In genomic region chr1:54747785-54748420, GRCm38 (mm10) we compare ENCODE assay signal across 11 mouse cellular contexts.
DNase-seq lines count a peak whose midpoint lies in the region; ATAC-seq and TF ChIP-seq lines count a peak whose summit lies in the region.
"Had no signal": no experiment of that assay in that cellular context is flagged by ENCODE, and none has a peak within 500 bp of the region (broad histone marks: within the 10 kb centered on the region; RNA-seq: fewer than 3 reads in every experiment).

No protein-coding gene starts in this region.

- TF ChIP-seq CTCF in hindbrain, postnatal 0 days (IDR thresholded peaks at IDR 0.05; ENCODE audit: low read depth) = no peak

- no peak overlapping the region for H3K9ac ChIP-seq in hindbrain, postnatal 0 days (replicated peaks; ENCODE audit: low read length)
- H3K9ac ChIP-seq in hindbrain, embryonic 16.5 days (ENCODE audit: low read depth, low read length) = no peak overlapping the region
- H3K9ac ChIP-seq: heart, embryonic 13.5 days; lung, embryonic 15.5 days had no signal

- no peak overlapping the region for H3K4me3 ChIP-seq in hindbrain, postnatal 0 days (ENCODE audit: low read length)
- H3K4me3 ChIP-seq in hindbrain, embryonic 16.5 days (ENCODE audit: low read length) = no peak overlapping the region
- H3K4me3 ChIP-seq: heart, embryonic 13.5 days; lung, embryonic 15.5 days had no signal

- intact Hi-C loops in heart, postnatal 36 days (cut with DNase I) = no loop called here

- no peak overlapping the region for H3K4me2 ChIP-seq in hindbrain, postnatal 0 days (ENCODE audit: low read depth, low read length)
- no peak overlapping the region for H3K4me2 ChIP-seq in hindbrain, embryonic 16.5 days (ENCODE audit: low read length)
- H3K4me2 ChIP-seq: heart, embryonic 13.5 days; lung, embryonic 15.5 days had no signal

- no peaks in the 10 kb centered on the region for H3K4me1 ChIP-seq in hindbrain, postnatal 0 days (ENCODE audit: insufficient read depth, low read length)
- no peaks in the 10 kb centered on the region for H3K4me1 ChIP-seq in hindbrain, embryonic 16.5 days (ENCODE audit: control insufficient read depth, insufficient read depth, low read depth, low read length)

- no peak for ATAC-seq in hindbrain, postnatal 0 days
- ATAC-seq in hindbrain, embryonic 16.5 days = no peak
- ATAC-seq in megakaryocyte-erythroid progenitor cell, adult 5-6 weeks (replicated peaks; ENCODE audit: low FRiP score, low TSS enrichment, poor library complexity, severe bottlenecking) = peak; percentile 85

- no peak overlapping the region for H3K27ac ChIP-seq in hindbrain, postnatal 0 days
- no peak overlapping the region for H3K27ac ChIP-seq in hindbrain, embryonic 16.5 days (ENCODE audit: low read depth, low read length)
- H3K27ac ChIP-seq: heart, embryonic 13.5 days; lung, embryonic 15.5 days had no signal

- no peaks in the 10 kb centered on the region for H3K36me3 ChIP-seq in hindbrain, postnatal 0 days (ENCODE audit: insufficient read depth, low read length)
- peaks cover 2% of the 10 kb centered on the region; the same call in 1 of the 2 replicates for H3K36me3 ChIP-seq in hindbrain, embryonic 16.5 days (ENCODE audit: control insufficient read depth, insufficient read depth, low read length)
- H3K36me3 ChIP-seq: heart, embryonic 13.5 days; lung, embryonic 15.5 days had no signal

- peak; percentile 38 for DNase-seq in hindbrain, postnatal 0 days (ENCODE audit: low spot score)
- peak; percentile 51 for DNase-seq in T-cell, adult 2 months (ENCODE audit: low spot score)
- peak; percentile 52 to 60 for DNase-seq in heart, postnatal 36 days
- no peak for DNase-seq in layer of hippocampus, postnatal 36 days
- no peak for DNase-seq in spleen, postnatal 14 days (ENCODE audit: low spot score in 2 of 2)
- no peak for DNase-seq in right cerebral cortex, postnatal 14 days
- DNase-seq: cerebellum, adult 9-10 months had no signal

- H3K27me3 ChIP-seq in hindbrain, postnatal 0 days (ENCODE audit: insufficient read depth, low read length) = no peaks in the 10 kb centered on the region
- H3K27me3 ChIP-seq in hindbrain, embryonic 16.5 days (replicated peaks; ENCODE audit: control insufficient read depth, insufficient read depth, low read length) = no peaks in the 10 kb centered on the region
- H3K27me3 ChIP-seq: heart, embryonic 13.5 days; lung, embryonic 15.5 days had no signal

- no peaks in the 10 kb centered on the region for H3K9me3 ChIP-seq in hindbrain, postnatal 0 days (ENCODE audit: low read length)
- H3K9me3 ChIP-seq in hindbrain, embryonic 16.5 days (ENCODE audit: control insufficient read depth, low read length) = no peaks in the 10 kb centered on the region
- H3K9me3 ChIP-seq: heart, embryonic 13.5 days; lung, embryonic 15.5 days had no signal

- 67% methylated on average over 8 of the region's 8 CpGs for WGBS in hindbrain, postnatal 0 days
- 67% methylated on average over 8 of the region's 8 CpGs for WGBS in hindbrain, embryonic 16.5 days

Comparison
In these comparisons a context has a peak if more than half of its experiments do, and no peak if none do; other contexts are left out.
1. DNase-seq: peak in hindbrain, postnatal 0 days (single experiment), T-cell, adult 2 months (single experiment) and heart, postnatal 36 days (2 of 2); none in layer of hippocampus, postnatal 36 days (0 of 2), spleen, postnatal 14 days (0 of 2) and right cerebral cortex, postnatal 14 days (single experiment).